Mouse (Mus musculus) cerebellum, postnatal 4 days (tissue): ENCODE measurements at regions not wholly inside any gene's neighbourhood (a gene's known extent, or its start where the extent isn't known, plus 50 kb on each side); places are given as distances from the start of the nearest gene placed in this dataset.
"Not testable (repeated sequence)": the region's sequence is repeated elsewhere in the genome, so short reads cannot be mapped to it uniquely, and the experiment has no call there.

ENCODE experiments used
- DNase-seq, 2 experiments: peaks; one replicate each; pipeline ENCODE4 v3.0.0; 2022; ENCODE audit warnings: low spot score in 2 of 2, mixed read lengths in 1 of 2

DNA sequence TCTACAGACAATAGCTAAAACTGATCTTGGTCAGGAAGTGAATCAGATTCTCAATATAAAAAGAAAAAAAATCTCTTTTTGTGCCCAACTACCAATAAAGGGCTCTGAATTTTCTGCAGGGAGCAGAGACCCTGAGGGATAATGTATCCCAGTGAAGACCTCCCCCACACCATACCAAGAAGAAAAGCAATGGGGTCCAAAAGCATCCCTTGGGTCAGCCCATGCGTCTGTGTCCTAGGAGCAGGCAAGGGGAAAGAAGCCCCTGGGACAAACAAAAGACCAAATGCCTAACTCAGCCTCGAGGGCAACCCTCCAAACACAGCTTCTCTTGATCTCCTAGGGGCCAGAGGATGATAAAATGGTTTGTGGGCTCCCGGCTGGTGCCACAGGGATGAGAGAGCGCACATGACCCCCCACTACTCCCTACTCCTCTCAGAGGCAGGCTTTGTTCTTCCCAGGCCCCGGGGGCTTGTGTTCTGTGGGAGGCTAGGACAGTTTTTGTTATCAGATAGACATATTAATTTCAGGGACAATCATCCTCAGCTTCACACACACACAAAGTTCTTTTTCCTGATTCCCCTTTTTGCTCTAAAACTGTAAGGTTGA is 172.0 kb upstream of the Slc25a13 start:
- DNase-seq: no peak

DNA sequence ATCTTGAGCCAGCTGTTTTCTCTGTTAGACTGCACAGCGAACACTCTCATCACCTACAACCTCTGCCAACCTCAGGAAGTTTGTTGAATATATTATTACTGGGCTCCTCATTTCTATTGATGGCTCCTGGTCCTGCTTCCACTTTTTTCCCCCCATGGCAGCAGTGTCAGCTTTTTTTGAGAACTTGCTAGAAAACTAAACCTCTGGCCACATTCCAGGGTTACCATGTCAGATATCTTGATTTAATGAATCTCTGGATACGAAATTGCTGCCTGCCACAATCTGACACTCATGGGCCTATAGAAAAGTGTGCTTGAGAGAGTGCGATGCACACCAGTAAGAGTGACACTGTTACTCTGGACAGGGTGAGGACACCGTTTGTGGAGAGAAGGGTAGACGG is 170.6 kb upstream of the Slc25a13 start:
- DNase-seq: no peak

DNA sequence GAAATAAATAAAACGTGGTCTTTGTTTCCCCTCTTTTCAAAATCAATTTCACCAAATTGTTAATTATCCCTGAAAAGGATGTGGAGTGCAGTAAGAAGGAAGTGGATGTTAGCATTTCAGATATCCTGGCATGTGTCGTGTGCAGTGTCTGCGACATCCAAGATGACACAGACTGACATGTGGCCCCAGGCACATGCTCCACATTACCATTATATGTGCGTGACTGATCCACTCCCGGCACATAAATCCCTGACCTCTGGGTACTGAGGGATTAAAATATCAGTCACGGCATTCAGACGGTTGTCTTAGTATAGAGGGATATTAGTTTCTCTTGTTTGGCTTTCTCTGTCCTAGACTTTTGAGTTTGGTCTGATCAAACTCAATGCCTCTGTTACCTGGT is 168.0 kb upstream of the Slc25a13 start:
- no peak for DNase-seq

DNA sequence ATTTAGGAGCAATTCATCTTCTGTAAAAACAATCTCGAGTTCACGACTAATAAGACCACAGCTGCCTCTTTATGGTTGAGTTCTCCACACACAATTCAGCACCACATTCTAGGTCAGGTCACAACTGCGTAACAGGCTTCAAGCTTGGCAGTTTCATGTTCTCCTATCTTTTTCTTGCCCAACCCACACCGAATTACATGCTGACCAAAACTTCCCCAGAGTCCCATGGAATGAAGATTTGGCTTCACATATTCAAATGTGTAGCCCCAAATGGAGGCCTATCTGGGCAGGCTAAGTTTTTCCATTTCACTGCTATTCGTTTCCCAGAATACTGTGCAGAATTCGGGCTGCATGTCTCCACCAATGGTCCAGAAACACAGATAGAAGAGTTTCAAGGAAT is 167.5 kb upstream of the Slc25a13 start:
- DNase-seq: no peak

DNA sequence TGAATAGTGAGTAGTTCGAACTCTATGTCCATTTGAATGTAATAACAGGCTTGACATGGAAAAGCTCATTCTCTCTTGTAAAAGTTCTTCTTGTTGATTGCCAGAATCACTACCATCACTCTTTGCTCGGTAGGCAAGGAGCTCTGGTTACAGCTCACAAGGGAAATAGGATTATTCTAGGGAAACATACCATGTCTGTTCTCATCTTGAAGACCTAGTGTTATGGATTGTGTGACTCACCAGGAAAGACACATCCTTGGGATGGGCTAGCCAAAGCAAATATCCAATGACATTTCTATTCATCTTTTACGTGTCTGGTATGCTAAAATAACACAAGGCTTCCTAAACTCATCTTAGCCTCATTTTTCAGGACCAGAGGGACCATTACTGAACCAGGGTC is 155.4 kb upstream of the Slc25a13 start:
- DNase-seq: no peak

DNA sequence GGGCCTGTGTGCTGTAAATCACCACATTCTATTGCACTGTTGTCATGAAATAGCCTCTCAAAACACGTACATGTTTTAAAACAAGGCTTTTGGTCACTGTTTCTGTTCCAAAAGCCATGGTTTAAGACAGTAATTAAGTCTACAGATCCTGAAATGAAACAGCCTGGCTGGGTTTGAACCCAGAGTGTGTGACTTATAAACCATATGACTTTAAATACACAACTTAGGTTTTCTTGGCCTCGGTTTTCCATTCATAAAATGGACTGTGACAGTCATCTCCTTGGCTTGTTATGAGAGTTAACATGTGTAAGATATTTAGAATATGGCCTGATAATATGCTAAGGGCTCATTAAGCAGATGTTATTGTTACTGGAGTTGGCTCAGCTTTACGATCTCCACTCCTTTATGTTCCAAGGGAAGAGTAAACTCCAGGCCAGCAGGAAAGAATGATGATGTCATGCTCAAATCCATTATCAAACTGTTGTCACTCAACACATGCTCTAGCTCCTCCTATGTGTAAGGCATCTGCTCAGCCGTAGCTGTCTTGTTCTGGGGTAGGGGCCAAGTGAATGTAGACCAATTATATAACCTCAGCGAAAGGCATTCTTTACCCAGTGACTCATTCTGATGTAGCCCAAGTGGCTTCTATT is 154.6 kb upstream of the Slc25a13 start:
- DNase-seq: no peak

DNA sequence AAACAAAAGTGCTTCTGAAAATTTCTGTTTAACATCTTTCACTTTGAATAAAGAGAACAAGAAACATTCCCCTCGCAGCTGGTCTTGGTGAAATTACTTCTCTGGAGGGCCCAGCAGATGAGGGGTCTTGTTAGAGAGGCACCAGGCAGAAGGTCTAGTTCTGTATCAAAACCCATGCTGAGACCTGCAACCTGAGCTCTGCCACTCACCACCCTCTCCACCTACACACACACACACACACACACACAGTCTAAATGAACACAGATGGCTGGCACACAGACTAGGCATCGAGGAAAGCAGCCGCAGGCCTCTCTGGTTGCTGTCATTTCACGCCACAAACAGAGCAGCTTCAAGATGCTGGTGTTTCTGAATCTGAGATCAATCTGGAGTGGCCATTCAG is 147.1 kb upstream of the Slc25a13 start:
- peak in 1 of 2 experiments; percentile 17 for DNase-seq

DNA sequence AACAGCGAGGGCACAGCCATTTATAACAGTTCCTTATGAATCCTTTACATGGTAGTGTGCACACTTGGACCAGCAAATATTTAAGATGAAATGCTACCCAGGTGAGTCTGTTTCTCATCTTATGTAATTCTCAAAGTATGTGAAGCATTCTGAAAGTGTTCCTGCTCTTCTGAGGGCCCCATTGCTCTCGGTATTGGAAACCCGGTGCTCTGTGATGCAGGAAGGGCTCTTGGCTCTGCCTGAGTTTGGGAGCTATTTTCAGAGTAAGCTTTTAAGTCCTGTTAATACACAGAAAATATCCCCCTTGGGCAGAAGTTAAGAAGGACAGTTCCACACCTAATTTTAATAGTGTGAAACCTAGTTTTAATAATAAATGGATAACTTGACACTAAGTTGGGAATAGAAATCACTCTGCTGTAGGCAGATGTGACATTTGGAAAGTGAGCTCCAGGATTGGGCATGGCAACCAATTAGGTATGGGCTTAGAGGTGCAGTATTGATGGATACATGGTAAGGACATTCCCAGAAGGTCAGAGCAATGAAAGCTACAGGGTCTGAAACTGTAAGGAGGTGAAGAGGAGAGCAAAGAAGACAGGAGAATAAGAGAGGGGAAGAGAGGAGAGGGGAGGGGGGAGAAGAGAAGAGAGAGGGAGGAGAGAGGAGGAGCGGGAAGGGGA is 145.8 kb upstream of the Slc25a13 start:
- DNase-seq: no peak

DNA sequence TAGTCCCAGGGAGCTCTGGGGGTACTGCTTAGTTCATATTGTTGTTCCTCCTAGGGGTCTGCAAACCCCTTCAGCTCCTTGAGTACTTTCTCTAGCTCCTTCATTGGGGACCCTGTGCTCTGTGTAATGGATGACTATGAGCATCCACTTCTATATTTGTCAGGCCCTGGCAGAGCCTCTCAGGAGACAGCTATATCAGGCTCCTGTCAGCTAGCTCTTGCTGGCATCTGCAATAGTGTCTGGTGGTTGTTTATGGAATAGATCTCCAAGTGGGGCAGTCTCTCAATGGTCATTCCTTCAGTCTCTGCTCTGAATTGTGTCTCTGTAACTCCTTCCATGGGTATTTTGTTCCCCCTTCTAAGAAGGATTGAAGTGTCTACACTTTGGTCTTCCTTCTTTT is 144.2 kb upstream of the Slc25a13 start:
- DNase-seq: not testable (repeated sequence)

DNA sequence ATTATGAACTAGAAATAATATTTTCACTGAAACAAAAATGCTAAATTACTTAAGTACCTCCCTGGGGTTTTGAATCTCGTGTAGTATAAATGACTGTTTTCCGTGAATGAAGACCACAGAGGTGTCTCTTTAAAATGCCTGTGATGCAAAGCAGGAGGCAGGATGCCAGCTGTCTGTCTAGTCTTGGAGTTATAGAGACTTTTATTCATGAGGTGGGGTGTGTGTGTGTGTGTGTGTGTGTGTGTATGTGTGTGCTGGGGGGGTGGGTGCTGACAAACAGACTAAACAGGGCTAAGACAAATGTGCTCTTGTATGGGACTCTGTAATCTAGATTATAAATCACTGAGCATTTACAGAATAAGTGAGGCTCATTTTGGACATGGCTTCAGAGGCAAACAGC is 140.5 kb upstream of the Slc25a13 start:
- DNase-seq: no peak

DNA sequence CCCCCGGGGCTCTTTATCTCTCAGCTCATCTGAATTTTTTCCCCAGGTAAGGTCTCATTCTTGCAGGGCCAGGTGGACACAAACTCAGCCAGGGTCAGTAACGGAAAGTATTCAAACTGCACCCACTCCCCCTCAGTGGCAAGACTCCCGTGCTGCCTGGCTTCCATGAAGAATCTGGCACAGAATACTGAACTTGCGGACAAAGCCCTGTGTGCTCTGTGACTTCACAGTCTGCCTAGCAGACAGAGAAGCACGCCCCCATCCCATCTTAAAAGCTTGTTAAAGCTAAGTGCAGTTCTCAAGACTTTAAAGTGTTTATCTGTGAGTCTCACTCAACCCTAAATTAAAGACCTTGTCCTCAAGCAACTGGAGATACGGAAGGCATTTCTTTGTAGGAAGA is 140.0 kb upstream of the Slc25a13 start:
- no peak for DNase-seq

DNA sequence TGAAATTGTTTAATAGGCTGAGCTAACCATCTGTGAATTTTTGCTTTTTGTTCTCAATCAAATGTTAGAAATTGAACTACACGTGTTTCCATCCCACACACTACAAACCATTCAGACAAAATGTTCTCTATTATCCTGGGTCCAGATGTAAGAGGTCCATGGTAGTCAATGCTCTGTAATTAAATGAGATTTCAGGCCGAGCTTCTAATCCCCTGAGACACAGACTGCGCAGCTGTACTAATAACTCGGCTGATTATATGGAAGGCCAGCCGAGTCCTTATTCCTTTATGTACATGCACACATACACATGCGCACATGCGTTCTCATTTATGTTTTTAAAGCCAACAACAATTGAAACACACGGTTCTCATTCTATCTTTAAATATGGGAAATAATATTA is 118.3 kb upstream of the Slc25a13 start:
- no peak for DNase-seq

DNA sequence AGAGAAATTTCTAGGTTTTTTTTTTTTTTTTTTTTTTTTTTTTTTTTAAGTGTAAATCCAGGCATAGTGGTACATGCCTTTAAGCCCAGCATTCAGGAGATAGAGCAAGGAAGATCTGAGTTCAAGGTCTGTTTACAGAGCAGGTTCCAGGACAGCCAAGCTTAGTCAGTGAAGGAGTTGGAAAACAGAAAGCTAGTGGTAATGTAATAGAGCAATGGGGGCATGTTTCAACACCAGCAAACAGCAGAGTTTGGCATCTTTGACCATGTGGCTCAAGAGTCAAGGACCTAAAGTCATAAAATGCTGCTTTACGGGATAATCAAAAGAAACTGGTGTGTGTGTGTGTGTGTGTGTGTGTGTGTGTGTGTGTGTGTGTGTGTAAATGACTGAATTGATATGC is 113.3 kb upstream of the Slc25a13 start:
- DNase-seq: no peak

DNA sequence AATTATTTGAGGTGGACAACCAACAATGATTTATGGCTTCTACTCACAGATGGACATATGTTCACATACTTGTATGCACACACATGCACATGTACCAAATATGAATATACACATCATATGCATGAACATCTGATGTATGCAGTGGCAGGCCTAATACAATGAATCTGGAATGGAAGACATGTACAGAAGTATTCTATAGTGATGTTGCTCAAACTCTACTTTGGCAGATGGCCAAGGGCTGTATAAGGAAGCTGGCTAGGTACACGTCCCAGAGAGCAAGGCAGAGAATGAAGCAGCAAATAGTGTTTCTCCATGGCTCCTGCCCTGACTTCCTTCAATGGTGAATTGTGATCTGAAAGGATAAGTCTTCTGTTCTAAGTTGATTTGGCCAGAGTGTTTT is 108.5 kb upstream of the Slc25a13 start:
- no peak for DNase-seq

DNA sequence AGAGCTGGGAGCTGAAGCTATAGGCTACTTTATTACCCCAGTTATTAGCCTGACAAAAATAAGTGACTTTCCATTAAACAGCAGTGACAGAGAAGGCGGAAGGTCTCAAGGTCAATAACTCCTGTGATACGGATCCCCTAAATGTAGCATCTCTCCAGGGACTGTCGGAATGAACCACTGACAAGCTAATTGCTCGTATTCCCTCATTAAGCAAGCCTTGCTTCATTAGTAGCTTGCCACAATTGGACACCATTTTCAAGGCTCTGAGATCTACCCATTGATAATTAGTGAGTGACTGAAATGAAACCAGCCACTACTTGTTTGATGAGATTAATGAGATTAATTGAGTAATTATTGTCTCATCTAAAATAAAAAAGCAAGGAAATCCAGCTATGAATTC is 99.8 kb upstream of the Slc25a13 start:
- DNase-seq: no peak

DNA sequence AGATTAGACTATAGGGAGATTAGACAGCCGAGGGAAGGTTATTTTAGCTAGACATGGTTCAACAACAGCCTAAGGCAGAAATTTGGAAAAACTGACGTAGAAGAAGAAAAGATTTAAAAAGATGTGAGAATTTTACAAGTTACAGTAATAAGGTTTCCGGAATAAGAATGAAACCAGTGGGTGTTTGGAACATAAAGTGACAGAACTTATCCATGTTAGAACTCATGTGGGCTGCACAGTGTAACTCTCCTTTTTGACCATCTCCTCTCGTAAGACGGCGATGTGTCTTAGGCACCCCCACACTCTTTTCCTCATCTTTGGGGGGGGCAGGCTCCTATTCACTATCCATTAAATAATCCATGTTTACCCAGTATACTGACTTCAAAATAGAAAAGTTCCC is 96.2 kb upstream of the Slc25a13 start:
- no peak for DNase-seq

DNA sequence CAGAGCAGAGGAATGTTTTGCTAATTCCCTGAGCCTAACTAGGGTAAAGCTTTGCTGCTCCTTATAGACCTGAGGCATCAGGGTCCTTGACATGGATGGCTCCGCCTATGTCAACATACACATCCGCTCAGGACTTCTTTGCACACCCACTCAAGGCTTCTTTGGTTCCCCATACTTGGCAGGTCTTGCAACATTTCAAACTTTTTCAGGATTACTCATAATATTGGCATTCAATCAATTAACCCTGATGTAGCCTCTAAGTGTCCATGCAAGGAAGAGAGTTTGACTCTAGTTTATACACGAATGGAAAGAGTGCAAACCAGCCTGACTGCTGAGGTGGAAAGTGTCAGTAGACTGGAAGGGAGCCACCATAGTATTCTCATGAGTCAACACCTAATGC is 93.2 kb upstream of the Slc25a13 start:
- DNase-seq: no peak

DNA sequence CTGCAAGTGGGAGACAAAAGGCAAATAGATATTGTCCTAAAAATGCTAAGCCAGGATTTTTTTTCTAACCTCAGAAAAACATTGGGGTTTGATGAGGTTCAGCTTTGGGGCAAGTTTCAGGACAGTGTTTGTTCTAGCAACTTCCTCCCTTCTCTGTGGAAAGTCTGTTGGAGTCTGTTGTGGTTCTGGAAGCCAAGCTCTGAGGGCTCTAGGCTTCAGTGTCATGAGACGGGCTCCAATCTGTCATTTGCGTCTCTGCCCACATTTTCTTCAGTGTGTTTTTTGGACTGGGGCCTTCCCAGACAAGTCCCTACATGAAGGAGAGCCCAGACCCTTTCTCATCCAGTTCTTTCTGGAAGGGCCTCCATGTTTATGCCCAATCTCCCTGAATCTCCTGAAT is 90.6 kb upstream of the Slc25a13 start:
- no peak for DNase-seq

DNA sequence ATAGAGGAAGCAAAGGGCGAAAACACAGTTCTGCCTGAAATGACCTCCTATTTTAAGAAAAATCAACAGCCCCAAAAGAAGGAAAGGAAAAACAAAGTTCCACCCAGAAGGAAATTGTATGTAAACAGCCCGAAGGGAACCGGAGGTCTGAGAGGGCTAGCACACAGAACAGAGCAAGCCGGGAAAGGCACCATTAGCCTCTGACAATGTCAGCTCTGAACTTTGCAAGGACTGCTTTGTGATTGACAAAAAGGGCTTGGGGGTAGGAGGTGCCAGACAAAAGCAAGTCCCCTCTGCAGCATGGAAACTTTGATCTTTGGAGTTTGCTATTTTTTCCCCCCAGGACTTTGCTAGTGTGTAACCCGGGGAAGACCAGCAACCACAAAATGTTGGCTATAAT is 86.8 kb upstream of the Slc25a13 start:
- no peak for DNase-seq

DNA sequence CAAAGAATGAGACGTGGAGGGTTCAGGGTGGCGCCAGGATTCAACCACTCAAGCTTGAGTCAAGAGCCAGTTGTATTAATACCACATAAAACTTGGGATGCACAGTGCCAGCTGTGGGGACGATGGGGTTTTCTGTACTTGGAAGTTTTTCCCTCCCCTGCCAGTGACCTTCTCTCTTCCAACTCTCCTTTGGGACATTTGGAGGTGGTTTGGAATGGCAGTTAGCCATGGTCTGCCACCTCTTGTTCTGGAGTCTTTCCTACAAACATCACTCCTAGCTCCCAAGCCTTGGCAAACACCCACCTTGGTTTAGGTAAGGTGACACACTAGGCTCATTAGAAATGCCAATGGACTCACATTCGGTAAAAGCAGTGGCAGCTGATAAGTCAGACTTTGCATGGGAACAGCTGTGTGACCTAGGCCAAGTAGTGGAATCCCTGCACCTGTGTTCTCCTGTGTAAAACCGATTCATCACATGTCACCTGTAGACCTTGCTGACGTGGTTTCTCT is 84.1 kb upstream of the Slc25a13 start:
- DNase-seq: no peak

DNA sequence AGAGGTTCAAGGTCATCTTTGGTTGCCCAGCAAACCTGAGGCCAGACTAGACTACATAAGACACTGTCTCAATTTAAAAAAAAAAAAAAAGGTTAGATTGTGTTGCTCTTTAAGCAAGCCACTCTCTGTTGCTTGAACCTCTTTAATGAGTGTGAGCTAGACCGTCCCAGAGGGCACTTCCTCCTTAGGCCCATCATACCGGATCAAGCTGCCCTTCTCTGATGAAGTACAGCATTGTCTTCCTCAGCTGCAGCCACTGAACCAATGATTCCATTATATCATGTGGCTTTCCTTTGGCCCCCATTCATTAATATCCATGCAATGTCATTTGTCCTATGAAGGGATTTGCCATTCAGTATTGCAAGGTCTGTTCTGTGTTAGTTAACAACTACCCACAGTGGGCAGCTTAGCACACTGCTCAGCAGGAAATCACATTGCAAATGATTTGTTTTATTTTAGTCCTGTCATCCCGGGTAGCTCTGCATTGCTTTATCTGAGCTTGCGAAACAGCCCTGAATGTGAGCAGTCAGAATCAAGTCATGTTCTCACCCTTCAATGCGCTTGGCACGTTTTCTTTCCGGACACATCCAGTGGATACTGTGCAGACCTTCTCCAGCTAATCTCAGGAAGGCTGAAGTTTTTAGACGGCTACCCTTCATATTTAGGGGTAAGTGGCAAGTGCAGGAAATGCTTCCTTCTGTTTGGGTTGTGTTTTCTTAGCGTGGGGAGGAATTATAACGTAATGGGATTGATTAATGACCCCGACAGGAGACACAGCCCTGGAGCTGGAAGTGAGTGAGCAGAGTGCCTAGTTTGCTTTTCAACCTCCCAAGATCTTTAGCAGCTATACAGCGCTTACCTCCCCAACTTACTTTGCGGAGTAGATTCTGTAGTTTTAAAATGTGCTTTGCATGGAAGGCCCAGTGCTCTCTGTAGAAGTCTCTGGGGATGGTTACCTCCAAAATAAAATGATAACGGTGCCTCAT is 82.2 kb upstream of the Slc25a13 start:
- DNase-seq: no peak

DNA sequence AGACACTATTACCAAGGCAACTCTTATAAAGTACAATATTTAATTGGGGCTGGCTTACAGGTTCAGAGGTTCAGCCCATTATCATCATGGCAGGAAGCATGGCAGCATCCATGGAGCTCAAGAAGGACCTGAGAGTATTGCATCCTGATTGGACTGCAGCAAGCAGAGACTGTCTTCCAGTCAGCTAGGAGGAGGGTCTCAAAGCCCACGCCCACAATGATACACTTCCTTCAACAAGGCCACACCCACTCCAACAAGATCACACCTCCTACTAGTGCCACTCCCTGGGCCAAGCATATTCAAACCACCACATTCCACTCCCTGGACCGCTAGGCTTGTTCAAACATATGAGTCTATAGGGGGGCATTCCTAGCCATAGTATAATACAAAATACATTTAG is 78.6 kb upstream of the Slc25a13 start:
- DNase-seq: not testable (repeated sequence)
